Mouse (Mus musculus) limb, embryonic 11.5 days (tissue): ENCODE measurements around the gene Fars2. TPM values are rescaled to one million over a fixed set of nuclear protein-coding genes. Genes with fewer than 3 reads are reported as not detected.

Experiments
- ATAC-seq: fragments of 200-750 bp; cut with Nextera tagmentation; 2 replicates; pipeline ENCODE4 v1.8.0; 2017; ENCODE audit warnings: low read depth; ENCODE audit not compliant: insufficient number of reproducible peaks, low FRiP score, low TSS enrichment
- DNase-seq: peaks from one replicate; pipeline ENCODE4 v3.0.0-alpha.2; 2015; ENCODE audit warnings: low spot score
- H3K27ac ChIP-seq: fragments of 300-500 bp; sonication (generic); replicated peaks from 2 replicates; pipeline ENCODE4 v1.5.1; 2014; ENCODE audit warnings: low read depth, mild to moderate bottlenecking, low read length
- H3K27me3 ChIP-seq: fragments of 300-500 bp; sonication (generic); 2 replicates; pipeline ENCODE4 v1.6.1; 2014; ENCODE audit warnings: mild to moderate bottlenecking, low read length, mixed read lengths; ENCODE audit not compliant: control insufficient read depth, insufficient read depth
- H3K36me3 ChIP-seq: fragments of 300-500 bp; sonication (generic); 2 replicates; pipeline ENCODE4 v1.6.1; 2014; ENCODE audit warnings: mild to moderate bottlenecking, low read length, moderate library complexity, mixed read lengths; ENCODE audit not compliant: control insufficient read depth, insufficient read depth
- H3K4me1 ChIP-seq: fragments of 300-500 bp; sonication (generic); 2 replicates; pipeline ENCODE4 v1.6.1; 2014; ENCODE audit warnings: low read length, mixed read lengths; ENCODE audit not compliant: control insufficient read depth, insufficient read depth
- H3K4me2 ChIP-seq: fragments of 300-500 bp; sonication (generic); 2 replicates; pipeline ENCODE4 v1.6.1; 2014; ENCODE audit warnings: low read depth, mild to moderate bottlenecking, moderate library complexity; ENCODE audit not compliant: severe bottlenecking
- H3K4me3 ChIP-seq: fragments of 300-500 bp; sonication (generic); 2 replicates; pipeline ENCODE4 v1.5.1; 2014; ENCODE audit warnings: low read depth, low read length
- H3K9ac ChIP-seq: fragments of 300-500 bp; sonication (generic); 2 replicates; pipeline ENCODE4 v1.6.1; 2014; ENCODE audit warnings: mild to moderate bottlenecking, low read length
- H3K9me3 ChIP-seq: fragments of 300-500 bp; sonication (generic); 2 replicates; pipeline ENCODE4 v1.6.1; 2016; ENCODE audit warnings: low read length; ENCODE audit not compliant: control insufficient read depth
- WGBS: fragments of 180-500 bp; shearing (Covaris S2); extraction: QIAGEN DNeasy Blood & Tissue Kit; methylation state at CpG from one replicate; pipeline ENCODE4 v1.1.7; 2014; 5-methylcytosine and 5-hydroxymethylcytosine counted together
- polyA plus RNA-seq: library from polyadenylated mRNA; unstranded; fragments of >200 nt; fragmentation: Nextera tagmentation; extraction: Ambion mirVana; gene quantifications from 2 replicates; pipeline ENCODE4 v1.2.1, GENCODE M21; 2014

The Fars2 gene
- polyA plus RNA-seq, 1 experiment from 2014 or later, result 25.9 TPM

- Histone ChIP-seq H3K4me1 (no peaks in the 10 kb centered on the region), H3K9ac (no peak overlapping the region), H3K4me3 (no peak overlapping the region), H3K36me3 (no peaks in the 10 kb centered on the region), H3K27ac (no peak overlapping the region), H3K4me2 (no peak overlapping the region), H3K27me3 (no peaks in the 10 kb centered on the region), H3K9me3 (no peaks in the 10 kb centered on the region)
- DNase-seq (no peak), ATAC-seq (no peak)
- 85% methylated on average over 5 of the region's 5 CpGs for WGBS
Measured at GRCm38 (mm10) chr13:36096684-36097383, 20.4 kb upstream of the Fars2 start.

- Histone ChIP-seq H3K36me3 (no peaks in the 10 kb centered on the region), H3K9me3 (no peaks in the 10 kb centered on the region), H3K27me3 (no peaks in the 10 kb centered on the region), H3K27ac (no peak overlapping the region), H3K4me1 (no peaks in the 10 kb centered on the region), H3K4me2 (no peak overlapping the region), H3K4me3 (no peak overlapping the region), H3K9ac (no peak overlapping the region)
- no peak for DNase-seq
- ATAC-seq, result no peak
- WGBS, result 83% methylated on average over 6 of the region's 6 CpGs
Measured at GRCm38 (mm10) chr13:36105591-36105990, 11.6 kb upstream of the Fars2 start.

GRCm38 (mm10) chr13:36108528-36108927 is 8.7 kb upstream of the Fars2 start:
- Histone ChIP-seq H3K4me2 (no peak overlapping the region), H3K27ac (no peak overlapping the region), H3K27me3 (no peaks in the 10 kb centered on the region), H3K4me3 (no peak overlapping the region), H3K9me3 (no peaks in the 10 kb centered on the region), H3K36me3 (no peaks in the 10 kb centered on the region), H3K4me1 (no peaks in the 10 kb centered on the region), H3K9ac (no peak overlapping the region)
- 96% methylated on average over 4 of the region's 4 CpGs for WGBS
- DNase-seq (no peak), ATAC-seq (no peak)

GRCm38 (mm10) chr13:36111331-36111730 is 5.9 kb upstream of the Fars2 start:
- 92% methylated on average over 2 of the region's 2 CpGs for WGBS
- H3K27ac ChIP-seq, result no peak overlapping the region

GRCm38 (mm10) chr13:36113181-36113580 is 4.0 kb upstream of the Fars2 start:
- Histone ChIP-seq H3K27me3 (no peaks in the 10 kb centered on the region), H3K9me3 (no peaks in the 10 kb centered on the region), H3K4me2 (no peak overlapping the region), H3K36me3 (no peaks in the 10 kb centered on the region), H3K27ac (no peak overlapping the region), H3K4me3 (no peak overlapping the region), H3K9ac (no peak overlapping the region), H3K4me1 (no peaks in the 10 kb centered on the region)
- ATAC-seq, result no peak
- DNase-seq, result no peak
- 91% methylated on average over 5 of the region's 5 CpGs for WGBS

More at GRCm38 (mm10) chr13:36111331-36111730, 5.9 kb upstream of the Fars2 start:
- Histone ChIP-seq H3K27me3 (no peaks in the 10 kb centered on the region), H3K36me3 (no peaks in the 10 kb centered on the region), H3K9me3 (no peaks in the 10 kb centered on the region), H3K4me2 (no peak overlapping the region), H3K9ac (no peak overlapping the region), H3K4me1 (no peaks in the 10 kb centered on the region), H3K4me3 (no peak overlapping the region)
- DNase-seq (no peak), ATAC-seq (no peak)

- peak; percentile 56 for DNase-seq
Measured at GRCm38 (mm10) chr13:36116520-36117142, 581 bp upstream of the Fars2 start.

GRCm38 (mm10) chr13:36119684-36120083 is 2.5 kb downstream of the Fars2 start:
- no peak for ATAC-seq
- no peak overlapping the region for H3K4me3 ChIP-seq
- no peaks in the 10 kb centered on the region for H3K9me3 ChIP-seq
- WGBS, result 73% methylated on average over 4 of the region's 4 CpGs
- H3K4me1 ChIP-seq, result no peaks in the 10 kb centered on the region
- no peaks in the 10 kb centered on the region for H3K36me3 ChIP-seq
- no peak overlapping the region for H3K4me2 ChIP-seq
- H3K27me3 ChIP-seq, result no peaks in the 10 kb centered on the region
- H3K27ac ChIP-seq, result no peak overlapping the region
- DNase-seq, result no peak
- H3K9ac ChIP-seq, result no peak overlapping the region

More at GRCm38 (mm10) chr13:36116520-36117142, 581 bp upstream of the Fars2 start:
- Histone ChIP-seq H3K4me3 (peak overlapping the region; percentile 64), H3K36me3 (no peaks in the 10 kb centered on the region), H3K9ac (peak overlapping the region; percentile 62), H3K4me1 (no peaks in the 10 kb centered on the region), H3K27ac (no peak overlapping the region), H3K27me3 (no peaks in the 10 kb centered on the region), H3K9me3 (no peaks in the 10 kb centered on the region), H3K4me2 (peak overlapping the region; percentile 82)
- 9% methylated on average over 21 of the region's 21 CpGs for WGBS
- peak; percentile 18; the same call in 1 of the 2 replicates for ATAC-seq

GRCm38 (mm10) chr13:36120606-36121005 is 3.4 kb downstream of the Fars2 start:
- no peaks in the 10 kb centered on the region for H3K27me3 ChIP-seq
- H3K4me2 ChIP-seq, result no peak overlapping the region
- no peak for DNase-seq
- no peak for ATAC-seq
- no peak overlapping the region for H3K9ac ChIP-seq
- no peaks in the 10 kb centered on the region for H3K36me3 ChIP-seq
- H3K4me1 ChIP-seq, result no peaks in the 10 kb centered on the region
- no peak overlapping the region for H3K4me3 ChIP-seq
- no peak overlapping the region for H3K27ac ChIP-seq
- no peaks in the 10 kb centered on the region for H3K9me3 ChIP-seq
